8 mouse cellular contexts compared by ENCODE assay signal in genomic region chr11:78260489-78261258, GRCm38 (mm10). TPM values are rescaled to one million over a fixed set of nuclear protein-coding genes. Genes with fewer than 3 reads are reported as not detected.
A peak's percentile ranks its signal among the peaks of the same experiment; 100 is the strongest.
DNase-seq lines count a peak whose midpoint lies in the region; ATAC-seq and TF ChIP-seq lines count a peak whose summit lies in the region.

No protein-coding gene starts in this region.

- no peak for ATAC-seq in intestine, embryonic 14.5 days (replicated peaks; ENCODE audit: low FRiP score, low TSS enrichment, low read depth)
- ATAC-seq in frontal cortex, adult (ENCODE audit: low TSS enrichment): no peak

- no peak overlapping the region for H3K27ac ChIP-seq in kidney, adult 2 months (ENCODE audit: insufficient read depth, low read depth, low read length)
- H3K27ac ChIP-seq in brown adipose tissue, adult 24 weeks (replicated peaks; ENCODE audit: low read depth, low read length): no peak overlapping the region
- no peak overlapping the region for H3K27ac ChIP-seq in intestine, embryonic 14.5 days (ENCODE audit: low read depth)

- no peak for TF ChIP-seq POLR2A in kidney, adult 2 months (IDR thresholded peaks at IDR 0.05; ENCODE audit: low read depth, low read length)
- TF ChIP-seq POLR2A in myocyte (IDR thresholded peaks at IDR 0.05; ENCODE audit: insufficient read length, low read depth): no peak

- 93% methylated on average over 2 of the region's 2 CpGs for WGBS in kidney, adult 2 months
- 94% methylated on average over 2 of the region's 2 CpGs for WGBS in intestine, embryonic 14.5 days

- H3K79me2 ChIP-seq in myocyte (ENCODE audit: control insufficient read depth, insufficient read depth): peaks cover 15% of the 10 kb centered on the region

- H3K4me1 ChIP-seq in kidney, adult 2 months (ENCODE audit: control insufficient read depth, insufficient read depth, low read length): no peaks in the 10 kb centered on the region; the same call in 1 of the 2 replicates
- H3K4me1 ChIP-seq in brown adipose tissue, adult 24 weeks (ENCODE audit: control insufficient read depth, insufficient read depth, insufficient read length, low read length): no peaks in the 10 kb centered on the region; the same call in 1 of the 2 replicates
- peaks cover 6% of the 10 kb centered on the region; the same call in 1 of the 2 replicates for H3K4me1 ChIP-seq in intestine, embryonic 14.5 days (replicated peaks; ENCODE audit: control insufficient read depth, insufficient read depth, low read length)

- TF ChIP-seq CTCF in kidney, adult 2 months (conservative IDR thresholded peaks at IDR 0.05; ENCODE audit: insufficient read depth, insufficient read length, low read depth, low read length): no peak

- H3K36me3 ChIP-seq in kidney, adult 2 months (ENCODE audit: control insufficient read depth, insufficient read depth, low read length): peaks cover 2% of the 10 kb centered on the region
- peaks cover 30% of the 10 kb centered on the region for H3K36me3 ChIP-seq in intestine, embryonic 14.5 days (ENCODE audit: control insufficient read depth, insufficient read depth, low read length)
- peaks cover 20% of the 10 kb centered on the region for H3K36me3 ChIP-seq in myocyte (ENCODE audit: control insufficient read depth, insufficient read depth)

- H3K9ac ChIP-seq in intestine, embryonic 14.5 days (ENCODE audit: low read length): no peak overlapping the region

- H3K9me3 ChIP-seq in intestine, embryonic 14.5 days (ENCODE audit: control insufficient read depth, low read length): no peaks in the 10 kb centered on the region

- H3K4me3 ChIP-seq in kidney, adult 2 months (ENCODE audit: insufficient read depth, low read depth, low read length): 0 out of 2 replicates have a peak overlapping the region, but pooled peaks have one; percentile 50
- peak overlapping the region; percentile 44; the same call in 1 of the 2 replicates for H3K4me3 ChIP-seq in brown adipose tissue, adult 24 weeks (ENCODE audit: insufficient read depth, low read depth, low read length)
- peak overlapping the region; percentile 94 for H3K4me3 ChIP-seq in intestine, embryonic 14.5 days (ENCODE audit: low read depth, low read length)
- H3K4me3 ChIP-seq in myocyte: no peak overlapping the region

- no peak for DNase-seq in kidney, adult 2 months
- DNase-seq in kidney, adult 8-10 months: no peak
- DNase-seq in intestine, embryonic 14.5 days (ENCODE audit: low spot score): no peak
- no peak for DNase-seq in left cerebral cortex, adult 18-20 months (ENCODE audit: low spot score in 2 of 2)
- no peak for DNase-seq in natural killer cell, adult 2 months (ENCODE audit: low spot score in 2 of 2)

- H3K27me3 ChIP-seq in kidney, adult 2 months (replicated peaks; ENCODE audit: control insufficient read depth, insufficient read depth, low read length): no peaks in the 10 kb centered on the region
- H3K27me3 ChIP-seq in intestine, embryonic 14.5 days (replicated peaks; ENCODE audit: control insufficient read depth, insufficient read depth, low read length): 0 out of 2 replicates have a peak, but pooled peaks cover 9% of the 10 kb centered on the region
- no peaks in the 10 kb centered on the region for H3K27me3 ChIP-seq in myocyte (ENCODE audit: control insufficient read depth, insufficient read depth, insufficient read length)

- peak overlapping the region; percentile 67 for H3K4me2 ChIP-seq in intestine, embryonic 14.5 days (ENCODE audit: low read length)
- H3K4me2 ChIP-seq in myocyte (ENCODE audit: low read depth): peak overlapping the region; percentile 42

- H3ac ChIP-seq in myocyte (ENCODE audit: control insufficient read depth, insufficient read length): no peak overlapping the region

TF ChIP-seq in myocyte, 11 proteins besides CTCF, POLR2A, EP300 and RAD21:
- no peak for TF ChIP-seq MAX (IDR thresholded peaks at IDR 0.05; ENCODE audit: low read depth)
- no peak for TF ChIP-seq MYOD1 (IDR thresholded peaks at IDR 0.05; ENCODE audit: control insufficient read depth in 1 of 3, insufficient read length in 2 of 3, low read depth in 2 of 3)
- no peak for TF ChIP-seq USF1 (IDR thresholded peaks at IDR 0.05; ENCODE audit: low read depth)
- TF ChIP-seq SRF (IDR thresholded peaks at IDR 0.05; ENCODE audit: control insufficient read depth, insufficient read length, low read depth): no peak
- TF ChIP-seq CEBPB (IDR thresholded peaks at IDR 0.05; ENCODE audit: insufficient read depth, poor library complexity, severe bottlenecking): no peak
- TF ChIP-seq E2F4 (IDR thresholded peaks at IDR 0.05; ENCODE audit: insufficient read depth): no peak
- no peak for TF ChIP-seq TCF12 (IDR thresholded peaks at IDR 0.05; ENCODE audit: insufficient read depth, poor library complexity, severe bottlenecking)
- TF ChIP-seq POLR2AphosphoS2 (IDR thresholded peaks at IDR 0.05; ENCODE audit: insufficient read length, low read depth): no peak
- no peak for TF ChIP-seq TCF3 (IDR thresholded peaks at IDR 0.05; ENCODE audit: insufficient read length, low read depth)
- no peak for TF ChIP-seq REST (IDR thresholded peaks at IDR 0.05; ENCODE audit: insufficient read depth, insufficient read length)
- TF ChIP-seq MYOG (IDR thresholded peaks at IDR 0.05; ENCODE audit: control insufficient read depth in 1 of 3, insufficient read depth in 1 of 3, insufficient read length in 2 of 3, low read depth in 2 of 3): no peak

RNA-seq across cellular contexts. Expression of gene 2610507B11Rik, which starts 0.9 kb away (rescaled TPM):
- polyA plus RNA-seq in kidney, adult 2 months (2012; rRNA removed): 103 and 122 TPM in 2 replicates
- polyA plus RNA-seq in brown adipose tissue, adult 24 weeks (2012; ENCODE audit: insufficient read depth, insufficient read length, missing spikeins): 74.3 and 104 TPM in 2 replicates
- polyA plus RNA-seq in intestine, embryonic 14.5 days (2014; fragmentation: Nextera tagmentation; extraction: Ambion mirVana): 74.4 and 75.6 TPM in 2 replicates
- polyA plus RNA-seq in myocyte (2012; fragmentation: generic; extraction: Trizol): 65.8 TPM
- 100 to 1,000 TPM; 165 to 170 TPM for total RNA-seq in left cerebral cortex, adult 18-20 months (2021)

RNA-seq across cellular contexts. Expression of gene Supt6, which starts 14.9 kb away (rescaled TPM):
- 17.8 and 20.7 TPM in 2 replicates for polyA plus RNA-seq in kidney, adult 2 months (2012; rRNA removed)
- 20.1 and 20.7 TPM in 2 replicates for polyA plus RNA-seq in brown adipose tissue, adult 24 weeks (2012; ENCODE audit: insufficient read depth, insufficient read length, missing spikeins)
- 26.4 and 28.0 TPM in 2 replicates for polyA plus RNA-seq in intestine, embryonic 14.5 days (2014; fragmentation: Nextera tagmentation; extraction: Ambion mirVana)
- polyA plus RNA-seq in myocyte (2012; fragmentation: generic; extraction: Trizol): 42.3 TPM
- total RNA-seq in left cerebral cortex, adult 18-20 months (2021): 10 to 100 TPM; 93.8 to 96.5 TPM

RNA-seq across cellular contexts. Expression of gene Sdf2, which starts 15.1 kb away (rescaled TPM):
- 127 and 129 TPM in 2 replicates for polyA plus RNA-seq in kidney, adult 2 months (2012; rRNA removed)
- 42.0 and 44.9 TPM in 2 replicates for polyA plus RNA-seq in brown adipose tissue, adult 24 weeks (2012; ENCODE audit: insufficient read depth, insufficient read length, missing spikeins)
- polyA plus RNA-seq in intestine, embryonic 14.5 days (2014; fragmentation: Nextera tagmentation; extraction: Ambion mirVana): 77.4 and 86.7 TPM in 2 replicates
- 98.6 TPM for polyA plus RNA-seq in myocyte (2012; fragmentation: generic; extraction: Trizol)
- 10 to 100 TPM; 65.2 to 68.1 TPM for total RNA-seq in left cerebral cortex, adult 18-20 months (2021)

RNA-seq across cellular contexts. Expression of gene BC030499, which starts 30.0 kb away (rescaled TPM):
- 0.15 and 0.19 TPM in 2 replicates for polyA plus RNA-seq in kidney, adult 2 months (2012; rRNA removed)
- not detected in 2 replicates for polyA plus RNA-seq in brown adipose tissue, adult 24 weeks (2012; ENCODE audit: insufficient read depth, insufficient read length, missing spikeins)
- polyA plus RNA-seq in intestine, embryonic 14.5 days (2014; fragmentation: Nextera tagmentation; extraction: Ambion mirVana): 0.17 and 0.24 TPM in 2 replicates
- 0.20 TPM for polyA plus RNA-seq in myocyte (2012; fragmentation: generic; extraction: Trizol)
- total RNA-seq in left cerebral cortex, adult 18-20 months (2021): 10 to 100 TPM; 18.3 to 20.0 TPM

RNA-seq across cellular contexts. Expression of gene Spag5, which starts 40.7 kb away (rescaled TPM):
- 13.2 and 15.0 TPM in 2 replicates for polyA plus RNA-seq in kidney, adult 2 months (2012; rRNA removed)
- polyA plus RNA-seq in brown adipose tissue, adult 24 weeks (2012; ENCODE audit: insufficient read depth, insufficient read length, missing spikeins): 0.29 and 0.87 TPM in 2 replicates
- polyA plus RNA-seq in intestine, embryonic 14.5 days (2014; fragmentation: Nextera tagmentation; extraction: Ambion mirVana): 34.1 and 40.0 TPM in 2 replicates
- 19.2 TPM for polyA plus RNA-seq in myocyte (2012; fragmentation: generic; extraction: Trizol)
- 10 to 100 TPM in 1 of 2 experiments, 1 to 10 TPM in 1; 9.8 to 11.3 TPM for total RNA-seq in left cerebral cortex, adult 18-20 months (2021)
